Mouse (Mus musculus): ENCODE results near the gene Ubox5. TPM values are rescaled to one million over a fixed set of nuclear protein-coding genes. Genes with fewer than 3 reads are reported as not detected.
A peak's percentile ranks its signal among the peaks of the same experiment; 100 is the strongest.

Ubox5 gene
- 7.8 and 8.4 TPM in 2 replicates for polyA plus RNA-seq (2016; fragmentation: Nextera tagmentation; extraction: Ambion mirVana)

- Histone ChIP-seq H3K9me3 (replicated peaks) (no peaks in the 10 kb centered on the region), H3K27me3 (replicated peaks) (peaks cover 29% of the 10 kb centered on the region), H3K27ac (peak within 1 kb of the TSS; percentile 83), H3K36me3 (peaks cover 33% of the 10 kb centered on the region), H3K4me3 (peak within 1 kb of the TSS; percentile 89), H3K4me1 (peaks cover 31% of the 10 kb centered on the region), H3K9ac (peak within 1 kb of the TSS; percentile 89), H3K4me2 (peak within 1 kb of the TSS; percentile 77)
- 0% methylated on average over 25 of the region's 25 CpGs for WGBS (ENCODE audit: insufficient replicate concordance)
- ATAC-seq = peak; percentile 85
These were observed at the start of gene Ubox5, which contains the start of gene Fastkd5 for GRCm38 (mm10) chr2:130629839-130630203. Gene Ubox5, minus strand, starts transcription at chr2:130630038. Gene Fastkd5, minus strand, starts transcription at chr2:130630027.

- Histone ChIP-seq H3K36me3 (peaks cover 99% of the 10 kb centered on the region), H3K9ac (no peak overlapping the region), H3K4me3 (no peak overlapping the region), H3K9me3 (replicated peaks) (no peaks in the 10 kb centered on the region), H3K4me2 (no peak overlapping the region), H3K27ac (no peak overlapping the region), H3K27me3 (replicated peaks) (no peaks in the 10 kb centered on the region), H3K4me1 (no peaks in the 10 kb centered on the region)
- 92% methylated on average over 12 of the region's 12 CpGs for WGBS (ENCODE audit: insufficient replicate concordance)
- ATAC-seq = no peak
These were observed 49.3 kb upstream of the Ubox5 start for GRCm38 (mm10) chr2:130679154-130679553.

- no peaks in the 10 kb centered on the region for H3K9me3 ChIP-seq (replicated peaks)
- no peak overlapping the region for H3K27ac ChIP-seq
- H3K4me3 ChIP-seq = no peak overlapping the region
- 85% methylated on average over 10 of the region's 10 CpGs for WGBS (ENCODE audit: insufficient replicate concordance)
- H3K4me2 ChIP-seq = no peak overlapping the region
- peaks cover 100% of the 10 kb centered on the region for H3K36me3 ChIP-seq
- ATAC-seq = no peak
- H3K27me3 ChIP-seq (replicated peaks) = no peaks in the 10 kb centered on the region
- H3K4me1 ChIP-seq = no peaks in the 10 kb centered on the region
- H3K9ac ChIP-seq = no peak overlapping the region
These were observed 47.4 kb upstream of the Ubox5 start for GRCm38 (mm10) chr2:130677211-130677610.

- H3K4me2 ChIP-seq = peak within 1 kb of the TSS; percentile 92
- WGBS (ENCODE audit: insufficient replicate concordance) = 1% methylated on average over 31 of the region's 31 CpGs
- peak; percentile 75 for ATAC-seq
- peaks cover 29% of the 10 kb centered on the region for H3K36me3 ChIP-seq
- H3K9me3 ChIP-seq (replicated peaks) = no peaks in the 10 kb centered on the region
- H3K27me3 ChIP-seq (replicated peaks) = no peaks in the 10 kb centered on the region
- peak within 1 kb of the TSS; percentile 92 for H3K27ac ChIP-seq
- peak within 1 kb of the TSS; percentile 80 for H3K9ac ChIP-seq
- H3K4me1 ChIP-seq = peaks cover 64% of the 10 kb centered on the region
- H3K4me3 ChIP-seq = peak within 1 kb of the TSS; percentile 85
These were observed 37.7 kb upstream of the Ubox5 start, which contains the start of gene Itpa for GRCm38 (mm10) chr2:130667559-130667958. Gene Itpa, plus strand, starts transcription at chr2:130667610.

GRCm38 (mm10) chr2:130664102-130664701 lies 34.4 kb upstream of the Ubox5 start, which contains the start of gene Ddrgk1:
Gene Ddrgk1, minus strand, starts transcription at chr2:130664659.
- ATAC-seq = peak; percentile 93
- WGBS (ENCODE audit: insufficient replicate concordance) = under 1% methylated on average over 40 of the region's 40 CpGs
- Histone ChIP-seq H3K9ac (peak within 1 kb of the TSS; percentile 82), H3K4me2 (peak within 1 kb of the TSS; percentile 86), H3K4me1 (peaks cover 52% of the 10 kb centered on the region), H3K27ac (peak within 1 kb of the TSS; percentile 96), H3K4me3 (peak within 1 kb of the TSS; percentile 65), H3K27me3 (replicated peaks) (no peaks in the 10 kb centered on the region), H3K36me3 (peaks cover 37% of the 10 kb centered on the region), H3K9me3 (replicated peaks) (no peaks in the 10 kb centered on the region)

- Histone ChIP-seq H3K4me3 (peak overlapping the region; percentile 65), H3K36me3 (peaks cover 45% of the 10 kb centered on the region), H3K27ac (peak overlapping the region; percentile 96), H3K27me3 (replicated peaks) (no peaks in the 10 kb centered on the region), H3K9ac (peak overlapping the region; percentile 82), H3K4me2 (peak overlapping the region; percentile 86), H3K9me3 (replicated peaks) (no peaks in the 10 kb centered on the region), H3K4me1 (peaks cover 43% of the 10 kb centered on the region)
- ATAC-seq = no peak
- WGBS (ENCODE audit: insufficient replicate concordance) = 86% methylated on average over 11 of the region's 11 CpGs
These were observed 33.5 kb upstream of the Ubox5 start for GRCm38 (mm10) chr2:130663342-130663741.

GRCm38 (mm10) chr2:130658530-130658929 lies 28.7 kb upstream of the Ubox5 start:
- no peak overlapping the region for H3K4me2 ChIP-seq
- ATAC-seq = no peak
- H3K9ac ChIP-seq = no peak overlapping the region
- H3K27ac ChIP-seq = peak overlapping the region; percentile 11; the same call in 1 of the 2 replicates
- WGBS (ENCODE audit: insufficient replicate concordance) = 93% methylated on average over 10 of the region's 10 CpGs
- H3K27me3 ChIP-seq (replicated peaks) = no peaks in the 10 kb centered on the region
- H3K4me1 ChIP-seq = peaks cover 59% of the 10 kb centered on the region
- H3K36me3 ChIP-seq = peaks cover 93% of the 10 kb centered on the region
- H3K4me3 ChIP-seq = no peak overlapping the region
- H3K9me3 ChIP-seq (replicated peaks) = no peaks in the 10 kb centered on the region

GRCm38 (mm10) chr2:130657541-130657940 lies 27.7 kb upstream of the Ubox5 start:
- Histone ChIP-seq H3K4me3 (no peak overlapping the region), H3K27ac (peak overlapping the region; percentile 92; the same call in 1 of the 2 replicates), H3K36me3 (peaks cover 99% of the 10 kb centered on the region), H3K27me3 (replicated peaks) (no peaks in the 10 kb centered on the region), H3K9me3 (replicated peaks) (no peaks in the 10 kb centered on the region), H3K4me2 (no peak overlapping the region), H3K9ac (no peak overlapping the region; the same call in 1 of the 2 replicates), H3K4me1 (peaks cover 56% of the 10 kb centered on the region)
- no peak for ATAC-seq
- WGBS (ENCODE audit: insufficient replicate concordance) = 85% methylated on average over 6 of the region's 6 CpGs

GRCm38 (mm10) chr2:130656536-130656935 lies 26.7 kb upstream of the Ubox5 start:
- WGBS (ENCODE audit: insufficient replicate concordance) = 89% methylated on average over 9 of the region's 9 CpGs
- Histone ChIP-seq H3K27ac (peak overlapping the region; percentile 92), H3K9me3 (replicated peaks) (no peaks in the 10 kb centered on the region), H3K4me3 (no peak overlapping the region), H3K27me3 (replicated peaks) (no peaks in the 10 kb centered on the region), H3K36me3 (peaks cover 93% of the 10 kb centered on the region), H3K4me1 (peaks cover 48% of the 10 kb centered on the region), H3K4me2 (peak overlapping the region; percentile 52), H3K9ac (peak overlapping the region; percentile 45)
- no peak for ATAC-seq

- peaks cover 89% of the 10 kb centered on the region for H3K36me3 ChIP-seq
- peak overlapping the region; percentile 52 for H3K4me2 ChIP-seq
- no peaks in the 10 kb centered on the region for H3K9me3 ChIP-seq (replicated peaks)
- H3K27me3 ChIP-seq (replicated peaks) = no peaks in the 10 kb centered on the region
- H3K9ac ChIP-seq = peak overlapping the region; percentile 45
- 34% methylated on average over 6 of the region's 6 CpGs for WGBS (ENCODE audit: insufficient replicate concordance)
- peaks cover 48% of the 10 kb centered on the region for H3K4me1 ChIP-seq
- no peak overlapping the region for H3K4me3 ChIP-seq
- peak overlapping the region; percentile 92 for H3K27ac ChIP-seq
- ATAC-seq = peak; percentile 92
These were observed 26.0 kb upstream of the Ubox5 start for GRCm38 (mm10) chr2:130655660-130656339.

GRCm38 (mm10) chr2:130653760-130654159 lies 23.9 kb upstream of the Ubox5 start:
- Histone ChIP-seq H3K36me3 (peaks cover 79% of the 10 kb centered on the region), H3K9ac (0 out of 2 replicates have a peak overlapping the region, but pooled peaks have one; percentile 15), H3K9me3 (replicated peaks) (no peaks in the 10 kb centered on the region), H3K4me1 (peaks cover 48% of the 10 kb centered on the region), H3K4me3 (no peak overlapping the region), H3K27ac (peak overlapping the region; percentile 92), H3K4me2 (peak overlapping the region; percentile 17; the same call in 1 of the 2 replicates), H3K27me3 (replicated peaks) (no peaks in the 10 kb centered on the region)
- ATAC-seq = peak; percentile 42; the same call in 1 of the 2 replicates
- WGBS (ENCODE audit: insufficient replicate concordance) = 56% methylated on average over 1 of the region's 1 CpGs

GRCm38 (mm10) chr2:130653303-130653702 lies 23.5 kb upstream of the Ubox5 start:
- H3K4me3 ChIP-seq = no peak overlapping the region
- H3K4me2 ChIP-seq = no peak overlapping the region
- H3K9ac ChIP-seq = 0 out of 2 replicates have a peak overlapping the region, but pooled peaks have one; percentile 15
- peaks cover 48% of the 10 kb centered on the region for H3K4me1 ChIP-seq
- WGBS (ENCODE audit: insufficient replicate concordance) = 82% methylated on average over 2 of the region's 2 CpGs
- no peak for ATAC-seq
- H3K27ac ChIP-seq = peak overlapping the region; percentile 92
- peaks cover 75% of the 10 kb centered on the region for H3K36me3 ChIP-seq
- no peaks in the 10 kb centered on the region for H3K9me3 ChIP-seq (replicated peaks)
- H3K27me3 ChIP-seq (replicated peaks) = no peaks in the 10 kb centered on the region

Measured in liver, embryonic 12.5 days (tissue).